Mouse (Mus musculus) G1E-ER4 (cell line): Measurements from ENCODE around the gene Ldlrad3. TPM values are rescaled to one million over a fixed set of nuclear protein-coding genes. Genes with fewer than 3 reads are reported as not detected.

Source experiments
- GATA1 ChIP-seq: IDR thresholded peaks from one replicate; pipeline ENCODE4 v1.8.0; 2012; ENCODE audit warnings: low read length, inconsistent platforms
- polyA plus RNA-seq: library from polyadenylated mRNA; stranded (reverse); fragments of >175 nt; gene quantifications from 2 replicates; pipeline ENCODE4 v1.2.3, GENCODE M21; 2012

The Ldlrad3 gene
- polyA plus RNA-seq, 1 experiment, result not detected

GRCm38 (mm10) chr2:102134510-102135262, 51.5 kb downstream of the Ldlrad3 start:
- TF ChIP-seq GATA1, result no peak

- no peak for TF ChIP-seq GATA1
Observed at GRCm38 (mm10) chr2:102132945-102133558, 53.1 kb downstream of the Ldlrad3 start.

DNA sequence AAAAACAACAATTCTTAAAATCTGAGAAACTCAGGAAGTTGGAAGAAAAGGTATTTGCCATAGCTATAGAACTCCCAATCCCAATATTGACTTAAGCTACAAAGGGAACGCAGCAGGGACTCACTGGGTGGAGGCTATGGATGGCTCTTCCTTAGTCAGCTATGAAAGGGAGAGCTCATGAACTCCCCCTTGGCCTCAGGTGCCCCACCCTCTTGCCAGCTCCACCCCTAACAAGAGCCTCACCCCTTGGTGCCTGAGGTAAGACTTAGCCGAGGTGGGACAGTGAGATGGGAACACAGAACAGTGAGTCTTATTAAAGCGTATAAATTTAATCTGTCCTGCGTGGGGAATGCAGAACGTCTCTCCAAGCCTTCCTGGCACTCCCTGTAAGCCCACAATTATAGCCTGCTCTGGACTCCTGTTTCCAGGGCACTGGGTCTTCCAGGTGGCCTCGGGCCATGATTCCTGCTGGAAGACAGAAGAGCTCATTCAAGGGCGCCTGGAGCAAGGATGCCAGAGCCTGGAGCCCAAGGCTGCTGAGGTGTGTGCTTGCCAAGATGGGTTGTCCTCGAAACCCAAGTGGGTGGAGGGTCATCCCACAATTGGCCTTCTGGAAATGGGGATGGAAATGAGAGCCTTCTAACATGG, 55.9 kb downstream of the Ldlrad3 start:
- TF ChIP-seq GATA1, result no peak

GRCm38 (mm10) chr2:102129235-102129634, 57.0 kb downstream of the Ldlrad3 start:
- TF ChIP-seq GATA1, result no peak

DNA sequence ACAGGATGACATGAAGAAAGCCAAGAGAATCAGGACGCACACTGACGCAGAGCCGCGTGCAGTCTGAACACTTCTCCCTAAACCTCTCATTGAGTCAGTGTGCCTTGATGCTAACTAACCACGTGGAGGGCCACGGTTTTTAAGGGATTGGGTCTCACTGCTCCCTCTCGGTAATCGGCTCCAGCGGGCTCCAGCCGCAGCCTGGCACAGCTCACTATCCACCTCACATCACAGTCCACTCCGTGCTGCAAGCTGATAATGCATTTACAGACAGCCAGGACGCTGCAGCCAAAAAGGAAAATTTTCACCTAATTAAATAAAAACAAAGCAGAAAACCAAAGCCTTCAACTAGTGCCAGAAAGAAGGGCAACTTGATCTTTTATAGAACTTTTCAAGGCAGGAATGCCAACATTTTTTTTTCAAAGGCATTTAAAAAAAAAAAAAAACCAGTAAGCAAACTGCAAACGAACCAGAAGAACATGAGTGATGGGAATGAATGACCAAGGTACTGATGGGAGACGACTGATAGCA, 57.6 kb downstream of the Ldlrad3 start:
- TF ChIP-seq GATA1, result no peak

DNA sequence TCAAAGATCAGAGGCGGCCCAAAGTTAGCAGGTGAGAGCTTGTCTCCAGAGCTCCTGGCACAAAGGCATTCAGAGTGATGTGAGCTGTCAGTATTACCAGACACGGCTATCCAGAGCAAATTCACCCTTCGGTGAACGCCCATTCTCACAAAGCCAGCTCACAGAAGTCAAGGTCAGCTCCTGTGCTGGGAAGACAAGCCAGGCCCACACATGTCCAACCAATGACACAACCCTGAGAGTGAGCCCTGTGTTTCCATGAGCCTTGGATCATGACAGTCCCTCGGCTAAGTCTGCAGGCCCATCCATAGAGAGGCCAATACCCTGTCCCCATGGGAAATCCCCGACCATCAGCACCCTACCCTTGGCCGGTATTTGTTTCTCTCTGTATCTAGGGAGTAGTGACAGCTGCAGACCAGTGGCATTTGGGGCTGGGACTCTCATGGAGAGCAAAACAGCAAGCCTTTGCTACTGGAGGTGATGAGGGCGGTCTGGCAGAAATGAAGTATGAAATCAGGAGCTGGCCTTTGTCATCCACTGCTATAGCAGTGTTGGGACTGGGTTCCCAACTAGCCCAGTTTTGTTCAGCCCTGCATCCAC, 58.3 kb downstream of the Ldlrad3 start:
- no peak for TF ChIP-seq GATA1

- no peak for TF ChIP-seq GATA1
Observed at GRCm38 (mm10) chr2:102127221-102127620, 59.0 kb downstream of the Ldlrad3 start.

GRCm38 (mm10) chr2:102126076-102126475, 60.1 kb downstream of the Ldlrad3 start:
- no peak for TF ChIP-seq GATA1

DNA sequence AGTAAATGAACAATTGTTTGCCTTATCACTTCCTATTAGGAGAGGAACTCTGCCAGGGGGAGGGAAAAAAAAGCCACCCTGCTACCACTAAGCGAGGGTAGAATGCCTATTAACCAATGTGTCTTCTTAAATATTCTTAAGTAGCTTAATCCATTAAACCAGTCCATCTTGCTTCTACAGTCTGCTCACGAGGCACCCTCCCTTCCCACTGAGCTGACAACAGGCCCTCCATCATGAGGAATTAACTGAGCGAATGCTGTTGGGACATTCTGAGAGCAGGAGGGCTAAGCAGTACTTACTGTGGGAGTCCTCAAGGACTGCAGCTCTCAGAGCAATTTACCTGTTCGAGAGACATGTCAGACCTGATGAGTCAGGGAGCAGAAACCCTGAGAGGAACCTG, 61.1 kb downstream of the Ldlrad3 start:
- no peak for TF ChIP-seq GATA1

DNA sequence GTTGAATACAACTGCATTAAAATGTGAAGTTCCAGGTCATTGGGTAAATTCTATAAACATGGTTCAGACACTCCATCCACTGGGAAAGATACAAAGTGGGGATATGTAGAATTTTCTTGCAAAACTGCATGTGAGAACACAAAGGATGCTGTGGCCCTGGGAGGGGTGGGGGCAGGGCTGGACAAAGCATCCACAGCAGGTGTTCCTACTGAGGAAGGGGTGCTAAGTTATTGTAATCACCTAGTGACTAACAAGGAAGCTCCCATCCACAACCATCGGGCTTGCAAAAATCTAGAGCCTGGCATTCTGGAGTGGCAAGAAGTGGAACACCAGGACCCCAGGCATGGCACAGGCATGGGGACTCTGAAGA, 64.1 kb downstream of the Ldlrad3 start:
- no peak for TF ChIP-seq GATA1

DNA sequence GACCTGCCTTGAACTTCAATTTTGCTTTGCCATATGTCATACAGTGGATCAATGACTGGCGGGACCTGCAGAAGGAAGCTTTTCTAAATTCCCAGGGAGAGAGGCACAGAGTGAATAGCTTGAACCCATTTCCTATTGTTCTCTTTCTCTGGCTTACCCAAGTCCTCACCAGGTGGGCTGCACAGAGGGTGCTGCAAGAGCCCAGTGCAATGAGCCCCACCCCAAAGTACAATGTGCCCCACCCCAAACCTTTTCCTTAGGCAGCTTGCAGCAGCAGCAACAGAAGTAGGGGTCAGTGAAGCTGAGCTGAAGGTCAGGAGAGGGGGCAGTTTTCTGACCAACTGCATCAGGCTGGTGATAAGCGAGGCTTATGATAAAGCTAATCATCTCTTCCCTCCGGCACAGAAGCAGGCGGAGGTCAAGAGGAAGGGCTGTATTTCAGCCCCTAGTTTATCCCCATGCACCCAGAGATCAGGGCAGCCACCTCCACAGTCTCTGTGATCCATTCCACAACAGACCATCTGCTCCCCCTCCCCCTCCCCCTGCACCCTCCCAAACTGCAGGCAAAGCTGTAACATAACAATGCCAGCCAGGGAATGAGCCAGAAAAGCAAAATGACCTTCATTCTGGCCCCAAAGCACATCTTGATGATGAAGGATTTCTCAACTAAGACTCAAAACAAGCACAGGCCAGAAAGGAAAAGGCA, 64.6 kb downstream of the Ldlrad3 start:
- no peak for TF ChIP-seq GATA1

GRCm38 (mm10) chr2:102119751-102120505, 66.3 kb downstream of the Ldlrad3 start:
- TF ChIP-seq GATA1, result no peak

DNA sequence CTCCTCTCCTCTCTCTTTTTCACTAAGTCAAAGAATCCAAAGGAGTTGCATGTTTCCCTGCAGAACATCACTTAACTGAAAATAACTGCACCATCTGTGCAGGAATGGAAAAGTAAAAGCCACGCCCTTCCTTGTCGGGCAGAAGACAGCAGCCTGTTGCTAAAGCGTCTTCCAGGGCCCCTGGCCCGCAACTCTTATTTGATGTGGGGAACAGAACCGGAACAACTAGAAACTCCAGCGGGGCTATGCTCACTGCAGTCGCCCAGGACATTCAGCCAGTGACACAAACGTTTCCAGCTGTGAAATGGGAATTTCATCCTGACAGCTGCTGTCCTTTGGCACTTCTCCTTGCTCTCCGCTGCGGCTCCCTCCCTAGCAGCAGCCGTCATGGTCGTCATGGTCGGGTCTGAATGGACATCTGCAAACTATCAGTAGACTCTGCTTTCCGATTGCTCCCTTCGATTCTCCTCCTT, 67.2 kb downstream of the Ldlrad3 start:
- TF ChIP-seq GATA1, result no peak

- TF ChIP-seq GATA1, result no peak
Observed at GRCm38 (mm10) chr2:102117402-102117760, 68.8 kb downstream of the Ldlrad3 start.
